Mouse (Mus musculus) left cerebral cortex, adult 9 months (tissue): ENCODE measurements at regions not wholly inside any gene's neighbourhood (a gene's known extent, or its start where the extent isn't known, plus 50 kb on each side); places are given as distances from the start of the nearest gene placed in this dataset.
"Not testable (repeated sequence)": the region's sequence is repeated elsewhere in the genome, so short reads cannot be mapped to it uniquely, and the experiment has no call there.

Experiments
- DNase-seq, 2 experiments: peaks; one replicate each; pipeline ENCODE4 v3.0.0; 2022; ENCODE audit warnings: low spot score in 2 of 2

DNA sequence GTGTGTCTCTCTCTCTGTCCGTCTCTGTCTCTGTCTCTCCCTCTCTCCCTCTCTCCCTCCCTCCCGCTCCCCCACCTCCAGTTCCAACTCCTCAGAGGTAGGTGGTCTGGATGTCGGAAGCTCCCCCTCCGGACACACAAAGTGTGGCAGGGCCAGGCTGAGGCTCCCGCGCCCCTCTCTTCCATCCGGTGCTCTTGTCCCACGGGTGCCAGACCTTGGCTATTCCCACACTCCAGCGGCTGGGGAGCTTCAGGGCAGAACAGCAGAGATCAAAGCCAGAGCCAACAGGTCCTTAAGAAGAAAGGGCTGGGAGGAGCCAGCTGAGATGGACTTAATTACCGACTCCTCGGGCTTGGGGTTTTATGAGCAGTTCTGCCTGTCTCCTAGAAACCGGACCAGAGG lies 101.1 kb upstream of the Med13l start:
- no peak for DNase-seq

DNA sequence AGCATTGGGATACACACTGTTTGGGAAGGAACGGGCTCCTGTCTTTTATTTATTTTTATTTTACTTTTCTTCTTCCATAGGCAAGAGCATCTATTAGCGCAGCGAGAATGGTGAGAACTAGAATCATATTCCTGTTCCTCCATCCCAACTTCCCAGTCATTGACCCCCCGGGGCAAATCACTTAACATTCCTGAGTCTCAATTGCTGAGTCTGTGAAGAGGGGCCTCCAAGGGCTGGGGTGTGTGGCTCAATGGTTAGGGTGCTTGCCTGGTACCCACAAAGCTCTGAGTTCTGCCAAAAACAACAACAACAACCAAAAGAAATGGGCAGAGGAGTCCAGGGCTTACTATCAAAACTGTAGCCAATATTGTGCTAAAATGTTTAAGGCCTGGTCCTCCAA lies 98.5 kb upstream of the Med13l start:
- no peak for DNase-seq

DNA sequence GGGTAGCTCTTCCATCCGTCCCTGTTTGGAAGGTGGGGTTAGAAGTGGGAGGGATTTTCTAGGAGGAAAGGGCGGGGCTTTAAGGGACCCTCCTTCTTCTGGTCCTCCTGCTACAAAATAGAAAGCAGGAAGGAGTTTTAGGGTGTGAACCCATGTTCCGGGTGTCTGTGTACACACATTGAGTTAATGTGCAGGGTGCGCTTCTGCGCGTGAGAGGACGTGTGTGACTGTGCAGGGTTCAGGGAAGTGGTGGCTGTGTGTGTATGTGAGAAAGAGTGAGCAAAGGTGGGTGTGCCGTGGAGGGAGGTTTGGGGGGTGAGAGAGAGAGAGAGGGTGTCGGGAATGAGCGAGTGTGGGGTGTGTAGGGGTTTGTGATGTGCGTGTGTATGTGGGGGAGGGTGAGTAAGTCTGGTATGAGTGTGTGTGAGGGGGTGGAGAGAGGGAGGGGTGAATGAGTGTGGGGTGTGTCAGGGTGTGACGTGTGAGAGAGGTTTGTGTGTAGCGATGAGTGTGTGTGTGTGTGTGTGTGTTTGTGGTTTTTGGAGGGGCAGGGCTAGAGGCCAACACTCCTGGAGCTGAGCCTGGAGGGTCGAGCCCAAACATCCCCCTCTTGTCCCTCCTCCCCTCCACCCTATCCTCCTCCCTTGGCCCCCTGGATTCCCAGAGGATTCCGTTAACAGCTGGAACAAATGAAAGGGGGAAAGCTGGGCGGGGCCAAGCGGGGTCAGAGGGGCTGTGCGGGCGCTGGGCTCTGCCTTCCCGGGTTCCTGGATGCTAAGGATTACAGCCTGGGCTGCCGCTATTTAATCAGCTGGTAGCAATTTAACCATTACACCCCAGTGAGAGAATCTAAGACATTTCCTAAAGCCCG lies 95.3 kb upstream of the Med13l start:
- no peak for DNase-seq

DNA sequence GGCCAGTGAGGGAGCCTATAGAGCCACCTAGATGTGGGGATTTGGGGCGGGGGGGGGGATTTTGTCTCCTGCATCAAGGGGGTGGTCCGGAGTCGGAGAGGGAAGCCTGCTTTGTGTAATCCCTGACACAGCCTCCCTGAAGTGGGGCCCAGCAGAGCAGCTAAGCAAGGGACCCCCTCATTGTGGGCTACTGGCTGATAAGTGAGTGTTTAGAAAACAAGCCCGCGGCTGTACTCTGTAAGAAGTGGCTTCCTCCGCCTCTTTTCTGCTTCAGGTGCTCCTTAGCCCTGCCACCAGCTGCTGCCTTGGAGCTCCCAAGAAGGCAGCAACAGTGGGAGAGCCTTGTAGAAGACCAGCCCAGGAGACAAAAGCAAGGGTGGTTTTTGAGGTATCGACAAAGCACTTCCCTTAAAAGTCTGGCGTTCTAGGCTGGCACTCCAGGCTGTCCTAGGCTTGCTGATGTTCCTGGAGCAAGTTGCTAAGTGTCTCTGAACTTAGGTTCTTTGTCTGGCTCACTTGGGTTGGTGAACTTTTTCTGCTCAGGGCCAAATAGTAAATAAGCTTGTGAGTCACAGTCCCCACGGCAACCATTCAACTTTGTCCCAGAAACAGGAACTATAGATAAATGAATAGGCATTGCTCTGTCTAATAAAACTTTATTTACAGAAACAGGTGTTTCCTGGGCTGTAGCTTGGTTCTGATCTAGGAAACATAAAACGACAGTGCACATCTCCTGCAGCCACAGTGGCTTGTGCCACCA lies 94.3 kb upstream of the Med13l start:
- no peak for DNase-seq

DNA sequence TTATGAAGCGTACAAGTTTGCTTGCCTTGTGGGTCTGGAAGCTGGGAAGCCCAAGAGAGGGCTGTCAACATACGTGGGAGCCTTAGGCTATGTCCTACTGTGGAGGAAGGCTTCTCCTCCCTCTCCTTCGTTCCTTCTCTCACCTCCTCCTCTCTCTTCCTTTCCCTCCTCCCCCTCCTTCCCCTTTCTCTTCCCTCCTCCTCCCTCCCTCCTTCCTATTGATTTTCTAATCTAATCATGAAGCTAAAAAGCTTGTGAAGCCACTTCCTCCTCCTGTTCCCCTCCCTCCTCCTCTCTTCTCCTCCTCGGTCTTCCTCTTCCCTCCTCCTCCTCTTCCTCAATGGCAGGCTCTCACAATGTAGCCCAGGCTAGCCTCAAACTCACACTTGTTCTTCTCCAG lies 91.7 kb upstream of the Med13l start:
- no peak for DNase-seq

DNA sequence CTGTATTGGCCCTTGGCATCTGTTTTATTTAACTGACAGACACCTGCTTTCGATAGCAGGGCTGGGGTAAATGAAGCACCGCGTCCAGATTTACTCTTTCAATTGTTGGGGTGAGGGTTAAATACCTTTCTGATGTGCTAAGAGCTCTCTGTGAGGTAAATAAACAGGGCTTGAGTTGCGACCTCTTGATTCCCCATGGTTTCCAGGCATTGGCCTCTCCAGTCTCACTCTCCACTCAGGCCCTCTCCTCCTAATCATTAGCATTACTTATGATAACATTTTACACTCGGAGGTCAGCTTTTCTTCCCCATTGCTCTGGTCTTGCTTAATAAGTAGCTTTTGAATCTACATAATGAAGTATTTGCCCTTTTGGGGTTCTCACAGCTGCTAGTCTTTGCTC lies 88.9 kb upstream of the Med13l start:
- DNase-seq = no peak

DNA sequence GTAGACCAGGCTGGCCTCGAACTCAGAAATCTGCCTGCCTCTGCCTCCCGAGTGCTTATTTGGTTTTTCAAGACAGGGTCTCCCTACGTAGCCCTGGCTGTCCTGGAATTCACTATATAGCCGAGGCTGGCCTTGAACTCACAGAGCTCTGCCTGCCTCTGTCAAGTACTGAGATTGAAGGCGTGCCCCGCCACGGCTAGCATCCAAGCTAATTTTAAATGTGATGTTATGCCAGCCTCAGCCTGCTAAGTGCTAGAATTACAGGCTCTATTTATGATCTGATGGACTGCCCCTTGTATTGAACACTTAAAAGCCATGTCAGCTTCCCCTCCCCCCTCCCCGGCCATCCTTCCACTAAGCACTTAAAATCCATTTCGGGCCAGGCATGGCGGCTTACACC lies 88.2 kb upstream of the Med13l start:
- DNase-seq = no peak

DNA sequence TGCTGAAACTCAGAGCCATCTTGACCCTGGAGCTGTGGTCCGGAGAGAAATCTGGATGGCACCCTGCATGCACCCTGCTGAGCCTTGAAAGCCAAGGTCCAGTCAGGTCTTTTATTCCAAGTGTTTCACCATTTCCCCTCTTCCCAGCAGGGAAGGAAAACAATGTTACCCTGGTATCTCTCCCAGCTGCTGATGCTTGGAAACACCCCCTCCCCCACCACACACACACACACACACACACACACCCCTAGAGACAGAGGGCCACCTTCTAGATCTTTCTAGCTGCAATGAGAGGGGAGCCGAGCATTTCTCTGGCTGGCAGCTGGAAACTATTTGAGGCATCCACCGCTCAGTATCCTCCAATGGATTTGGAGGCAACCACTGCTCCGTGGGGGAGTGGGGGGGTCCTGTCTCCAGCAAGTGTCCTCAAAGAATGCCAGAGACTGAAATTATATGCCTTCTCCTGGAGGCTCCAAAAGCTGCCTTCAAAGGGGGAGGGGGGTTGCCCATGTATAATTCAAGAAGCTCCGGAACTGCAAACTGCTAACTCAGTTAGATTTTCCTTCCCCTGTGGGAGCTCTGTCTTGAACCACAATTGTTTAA lies 87.2 kb upstream of the Med13l start:
- no peak for DNase-seq

DNA sequence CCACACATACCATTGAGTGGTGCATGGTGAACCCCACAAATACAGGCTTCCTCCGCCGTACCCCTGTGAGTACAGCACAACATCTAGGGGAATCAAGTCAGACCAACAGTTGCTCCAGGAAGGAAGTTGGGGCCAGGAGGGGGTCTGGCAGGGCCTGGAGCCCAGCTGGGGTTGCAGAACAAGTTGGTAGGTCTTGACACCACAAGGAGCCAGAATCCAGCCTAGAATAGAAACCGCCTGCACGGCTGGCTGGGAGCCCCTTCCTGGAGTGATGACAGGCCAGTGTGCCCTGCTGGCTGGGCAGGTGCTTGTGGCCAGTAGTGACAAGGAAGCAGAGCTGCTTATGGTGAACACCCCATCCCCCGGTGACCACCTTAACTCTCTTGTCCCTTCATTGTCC lies 83.9 kb upstream of the Med13l start:
- DNase-seq = no peak

DNA sequence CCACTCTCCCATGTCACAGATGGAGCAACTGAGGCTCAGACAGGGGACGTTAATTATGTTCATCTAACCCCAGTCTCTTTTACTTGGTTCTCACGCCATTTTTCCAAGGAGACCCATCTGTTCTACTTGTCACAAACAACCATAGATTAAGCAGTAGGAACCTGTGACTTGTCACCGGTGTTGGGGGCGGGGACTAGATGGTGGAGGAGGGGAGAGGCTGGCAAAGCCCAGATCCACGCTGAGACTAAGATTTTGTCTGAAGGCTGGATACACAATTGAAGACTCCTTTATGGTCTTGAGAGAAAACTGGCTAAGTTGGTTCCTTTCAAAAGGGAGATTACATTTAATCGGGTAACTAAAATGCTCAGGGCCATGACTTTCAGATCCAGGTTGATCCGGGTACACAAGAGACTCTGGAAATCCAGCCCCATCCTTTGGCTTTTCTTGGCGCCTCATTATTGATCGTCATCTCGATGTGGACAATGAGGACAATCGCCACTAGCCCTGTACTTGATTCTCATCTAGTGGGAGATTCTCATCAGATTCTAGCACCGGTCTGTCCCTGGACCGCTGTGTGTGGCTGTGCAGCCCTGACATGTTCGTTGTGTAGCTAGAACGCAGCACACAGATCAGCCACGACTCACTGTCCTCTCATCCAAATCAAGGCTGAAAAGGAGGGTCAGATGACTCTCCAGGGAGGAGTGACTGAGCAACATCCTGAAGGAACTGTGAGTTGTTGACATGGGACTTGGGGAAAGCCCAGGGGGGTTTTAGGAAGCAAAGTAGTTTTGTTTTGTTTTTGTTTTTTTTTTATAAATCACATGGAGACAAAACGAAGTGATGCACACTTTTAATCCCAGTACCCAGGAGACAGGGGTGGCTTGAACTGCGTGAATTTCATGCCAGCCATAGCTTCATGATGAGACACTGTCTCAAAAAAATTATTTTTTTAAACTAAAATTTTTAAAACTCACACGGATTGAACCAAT lies 83.1 kb upstream of the Med13l start:
- DNase-seq = no peak

DNA sequence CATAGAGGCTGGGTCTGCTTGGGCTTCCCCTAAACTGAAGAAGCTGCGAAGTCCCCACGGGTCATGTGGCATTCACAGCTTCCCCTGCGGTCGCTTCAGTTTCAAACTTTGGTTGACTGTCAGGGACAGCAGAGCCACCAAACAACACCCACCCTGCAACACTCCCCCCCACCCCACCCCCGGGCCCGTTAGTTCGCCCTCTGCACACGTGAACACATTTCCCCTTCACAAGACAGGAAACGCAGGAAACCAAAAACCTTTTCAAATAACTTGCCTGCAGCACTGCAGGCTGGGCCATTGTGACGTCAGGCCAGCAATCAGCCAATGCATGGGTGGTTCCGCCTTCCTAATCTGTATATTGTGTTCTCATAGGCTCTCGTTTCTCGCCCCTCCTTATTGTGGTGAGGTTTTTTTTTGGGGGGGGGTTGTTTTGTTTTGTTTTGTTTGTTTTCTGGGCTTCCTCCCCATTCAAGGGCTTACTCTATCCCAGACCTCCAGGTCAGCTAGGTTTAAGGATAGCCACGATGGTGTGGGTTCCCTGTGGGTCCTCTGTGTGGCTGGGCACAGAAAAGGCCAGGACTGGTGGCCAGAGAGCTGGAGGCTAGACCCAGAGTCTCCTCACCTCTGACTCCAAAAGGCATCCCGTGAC lies 82.2 kb upstream of the Med13l start:
- peak in 1 of 2 experiments; percentile 39 for DNase-seq

DNA sequence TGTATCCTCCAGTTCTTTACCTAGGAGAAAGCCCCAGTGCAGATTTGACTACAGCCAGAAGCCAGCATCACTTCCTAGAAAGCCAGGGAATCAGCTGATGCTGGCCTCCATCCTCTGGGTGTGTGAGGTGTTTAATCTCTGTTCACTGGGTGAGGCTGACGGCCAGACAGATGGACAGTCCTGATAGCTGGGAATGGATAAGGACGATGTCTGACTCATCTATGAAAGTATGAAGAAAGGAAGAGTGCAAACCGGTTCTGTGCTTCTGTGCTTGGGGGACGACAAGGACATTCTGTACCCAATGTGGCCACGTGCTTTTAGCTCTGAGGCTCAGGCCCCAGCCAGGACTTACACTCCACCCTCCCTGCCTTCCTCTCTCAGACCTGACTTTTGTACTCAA lies 80.5 kb upstream of the Med13l start:
- DNase-seq = no peak

DNA sequence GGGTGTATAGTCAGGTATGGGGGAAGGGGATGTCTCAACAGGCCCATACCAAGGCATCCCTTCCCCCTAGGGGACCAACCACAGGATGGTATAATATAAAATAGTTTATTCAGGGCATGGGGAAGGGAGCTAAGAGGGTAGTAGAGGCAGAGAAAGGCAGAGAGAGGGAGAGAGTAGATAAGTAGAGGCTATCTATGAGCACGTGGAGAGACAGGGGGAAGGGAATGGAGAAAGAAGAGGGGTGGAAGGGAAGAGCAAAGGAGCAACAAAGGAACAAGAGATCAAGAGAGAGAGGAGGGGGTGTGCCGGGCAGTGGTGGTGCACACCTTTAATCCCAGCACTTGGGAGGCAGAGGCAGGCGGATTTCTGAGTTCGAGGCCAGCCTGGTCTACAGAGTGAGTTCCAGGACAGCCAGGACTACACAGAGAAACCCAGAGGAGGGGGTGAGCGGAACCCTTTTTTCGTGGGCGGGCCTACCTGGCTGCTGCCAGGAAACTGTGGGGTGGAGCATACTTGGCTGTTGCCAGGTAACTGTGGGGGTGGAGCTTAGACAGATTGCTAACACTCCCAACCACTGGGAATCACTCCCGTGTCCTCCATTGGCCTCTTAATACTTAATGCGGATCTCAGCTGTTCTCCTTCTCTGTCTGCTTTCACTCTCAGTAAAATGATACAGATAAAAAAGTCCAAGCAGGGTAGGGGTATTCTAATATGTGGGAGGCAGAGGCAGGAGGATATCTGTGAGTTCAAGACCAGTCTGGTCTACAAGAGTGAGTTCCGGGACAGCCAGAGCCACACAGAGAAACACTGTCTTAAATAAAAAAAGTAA lies 79.3 kb upstream of the Med13l start:
- DNase-seq = no peak

DNA sequence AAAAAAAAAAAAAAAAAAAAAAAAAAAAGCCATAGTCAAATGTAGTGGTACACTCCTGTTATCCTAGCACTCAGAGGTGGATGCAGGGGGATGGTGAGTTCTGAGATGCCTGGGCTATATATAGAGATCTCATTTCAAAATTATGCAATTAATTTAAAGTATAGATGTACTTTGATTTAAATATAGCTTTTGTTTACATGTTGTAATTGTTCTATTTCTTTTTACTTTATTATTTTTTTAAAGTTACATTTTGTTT lies 78.8 kb upstream of the Med13l start:
- no peak for DNase-seq

DNA sequence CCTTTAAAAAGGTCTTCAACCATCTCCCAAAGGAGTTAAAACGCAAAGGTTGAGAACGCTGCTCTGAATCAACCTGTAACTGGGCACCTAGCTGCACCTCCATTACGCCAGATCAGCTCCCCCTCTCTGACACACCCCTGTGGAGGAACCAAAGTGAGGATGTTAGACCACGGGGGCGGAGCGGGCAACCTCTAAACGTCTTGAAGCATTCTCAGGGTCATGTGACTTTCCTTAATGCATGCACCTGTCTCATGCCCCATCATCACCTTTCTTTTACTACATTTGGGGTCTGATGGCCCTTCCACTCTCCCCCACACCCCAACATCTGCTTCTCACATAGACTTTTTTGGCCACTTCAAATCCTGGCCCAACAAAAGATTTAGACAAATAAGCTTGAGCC lies 77.9 kb upstream of the Med13l start:
- DNase-seq = no peak

DNA sequence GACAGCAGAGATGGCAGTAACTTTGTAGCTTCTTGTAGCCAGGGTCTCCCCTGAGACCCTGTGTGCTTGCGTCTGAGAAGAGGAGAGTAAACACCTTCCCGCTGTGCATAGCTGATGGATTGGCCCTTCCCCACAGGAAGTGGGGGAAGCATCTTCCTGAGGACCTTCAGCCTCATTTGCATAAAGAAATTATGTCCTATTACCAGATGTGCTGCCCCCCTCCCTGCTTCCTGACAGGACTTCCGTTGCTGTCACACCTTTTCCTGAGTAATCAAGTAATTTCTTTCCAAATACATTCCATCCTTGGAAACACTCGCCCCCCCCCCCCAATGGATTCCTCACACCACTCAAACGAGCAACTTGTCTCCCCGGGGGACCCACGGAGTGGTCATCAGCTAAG lies 77.5 kb upstream of the Med13l start:
- DNase-seq = no peak

DNA sequence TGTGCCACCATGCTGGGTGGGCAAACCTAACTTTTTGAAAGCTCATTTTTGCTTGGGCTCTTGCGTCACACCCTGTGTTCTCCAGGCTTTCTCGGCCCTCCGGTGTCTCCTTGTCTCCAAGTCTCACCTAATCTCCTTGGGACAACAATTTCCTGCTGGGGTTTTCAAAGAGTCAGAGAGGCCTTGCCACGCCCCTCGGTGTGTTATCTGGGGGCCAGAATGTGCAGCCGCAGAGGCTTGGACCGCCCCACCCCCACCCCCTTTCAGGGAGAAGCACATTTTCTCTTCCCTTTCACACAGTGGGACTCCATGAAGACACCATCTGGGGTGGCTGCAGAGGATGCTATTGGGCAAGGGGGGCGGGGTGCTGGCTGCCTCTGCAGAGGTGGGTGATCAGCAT lies 76.9 kb upstream of the Med13l start:
- DNase-seq = no peak

DNA sequence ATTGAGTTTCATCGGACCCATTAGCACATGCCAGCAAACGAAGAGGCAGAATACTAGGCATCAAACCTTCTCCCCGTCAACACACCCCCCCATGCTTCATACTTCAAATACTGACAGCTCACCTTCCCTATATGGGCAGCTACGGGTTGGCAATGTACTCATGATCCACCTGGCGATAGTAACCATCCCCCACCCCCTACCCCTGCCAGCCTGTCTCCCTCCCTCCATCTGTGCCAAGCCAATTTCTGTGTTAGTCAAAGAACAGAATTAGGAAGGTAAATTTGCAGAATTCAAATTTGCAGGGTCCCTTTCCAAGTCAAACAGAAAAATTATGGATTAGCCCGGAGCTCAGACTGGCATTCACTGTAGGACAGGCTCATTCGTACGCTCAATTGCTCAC lies 75.3 kb upstream of the Med13l start:
- no peak for DNase-seq

DNA sequence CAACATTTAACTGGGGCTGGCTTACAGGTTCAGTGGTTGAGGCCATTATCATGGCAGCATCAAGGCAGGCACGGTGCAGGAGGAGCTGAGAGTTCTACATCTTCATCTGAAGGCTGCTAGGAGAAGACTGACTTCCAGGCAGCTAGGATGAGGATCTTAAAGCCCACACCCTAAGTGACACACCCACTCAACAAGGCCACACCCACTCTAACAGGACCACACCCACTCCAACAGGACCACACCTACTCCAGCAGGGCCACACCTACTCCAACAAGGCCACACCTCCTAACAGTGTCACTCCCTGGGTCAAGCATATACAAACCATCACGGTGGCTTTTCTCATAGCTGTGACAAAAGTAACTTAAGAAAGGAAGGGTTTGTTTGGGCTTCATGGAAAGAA lies 68.0 kb upstream of the Med13l start:
- DNase-seq = not testable (repeated sequence)

DNA sequence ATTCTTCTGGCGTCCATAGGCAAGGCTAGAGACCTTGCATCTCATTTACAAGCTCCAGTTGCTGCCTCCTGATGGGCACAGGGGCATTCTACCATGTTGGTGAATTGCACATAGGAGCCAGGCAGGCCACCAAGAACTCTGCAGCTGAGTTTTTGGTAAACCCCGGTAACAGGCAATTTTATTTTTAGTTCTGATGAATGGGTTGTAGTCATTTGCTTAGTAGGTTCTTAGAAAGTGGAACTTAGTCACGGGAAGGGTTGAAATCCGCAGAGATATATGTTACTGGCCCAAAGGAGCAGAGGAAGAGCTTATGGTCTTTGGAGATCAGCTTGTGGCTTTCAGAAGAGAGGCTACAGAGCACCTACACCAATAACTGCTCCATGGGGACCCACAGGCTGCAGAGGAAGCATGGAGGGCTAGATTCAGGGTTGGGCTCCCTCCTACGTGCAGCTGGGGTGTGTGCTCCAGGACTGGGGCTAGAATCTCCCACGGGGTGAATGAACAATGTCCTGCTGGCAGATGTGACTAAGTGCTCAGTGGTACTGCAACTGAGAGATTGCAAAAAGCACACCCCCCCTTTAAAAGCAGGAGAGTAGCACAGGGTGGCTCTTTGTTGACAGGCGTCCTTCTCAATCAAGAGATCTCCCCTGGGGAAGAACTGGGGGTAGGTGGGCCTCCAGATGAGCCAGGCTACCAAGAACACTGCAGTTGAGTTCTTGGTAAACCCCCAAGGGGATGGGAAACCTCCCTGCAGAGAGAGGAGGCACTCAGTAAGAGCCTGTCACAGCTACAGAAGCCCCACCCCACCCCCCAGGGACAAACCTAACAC lies 65.6 kb upstream of the Med13l start:
- DNase-seq = no peak
